Mouse (Mus musculus) left cerebral cortex, adult 11 months (tissue): Measurements from ENCODE around the gene Gdpd4.

Experiments
- DNase-seq: peaks from one replicate; pipeline ENCODE4 v3.0.0; 2022; ENCODE audit warnings: low spot score

The Gdpd4 gene

GRCm38 (mm10) chr7:98085314-98085713 lies 165.6 kb downstream of the Gdpd4 start:
- no peak for DNase-seq

GRCm38 (mm10) chr7:98086346-98086745 lies 166.6 kb downstream of the Gdpd4 start:
- no peak for DNase-seq

- no peak for DNase-seq
Observed at GRCm38 (mm10) chr7:98095852-98096251, 176.1 kb downstream of the Gdpd4 start.

GRCm38 (mm10) chr7:98097557-98097956 lies 177.8 kb downstream of the Gdpd4 start:
- DNase-seq = no peak
